8 mouse cellular contexts compared by ENCODE assay signal in the genomic region with DNA sequence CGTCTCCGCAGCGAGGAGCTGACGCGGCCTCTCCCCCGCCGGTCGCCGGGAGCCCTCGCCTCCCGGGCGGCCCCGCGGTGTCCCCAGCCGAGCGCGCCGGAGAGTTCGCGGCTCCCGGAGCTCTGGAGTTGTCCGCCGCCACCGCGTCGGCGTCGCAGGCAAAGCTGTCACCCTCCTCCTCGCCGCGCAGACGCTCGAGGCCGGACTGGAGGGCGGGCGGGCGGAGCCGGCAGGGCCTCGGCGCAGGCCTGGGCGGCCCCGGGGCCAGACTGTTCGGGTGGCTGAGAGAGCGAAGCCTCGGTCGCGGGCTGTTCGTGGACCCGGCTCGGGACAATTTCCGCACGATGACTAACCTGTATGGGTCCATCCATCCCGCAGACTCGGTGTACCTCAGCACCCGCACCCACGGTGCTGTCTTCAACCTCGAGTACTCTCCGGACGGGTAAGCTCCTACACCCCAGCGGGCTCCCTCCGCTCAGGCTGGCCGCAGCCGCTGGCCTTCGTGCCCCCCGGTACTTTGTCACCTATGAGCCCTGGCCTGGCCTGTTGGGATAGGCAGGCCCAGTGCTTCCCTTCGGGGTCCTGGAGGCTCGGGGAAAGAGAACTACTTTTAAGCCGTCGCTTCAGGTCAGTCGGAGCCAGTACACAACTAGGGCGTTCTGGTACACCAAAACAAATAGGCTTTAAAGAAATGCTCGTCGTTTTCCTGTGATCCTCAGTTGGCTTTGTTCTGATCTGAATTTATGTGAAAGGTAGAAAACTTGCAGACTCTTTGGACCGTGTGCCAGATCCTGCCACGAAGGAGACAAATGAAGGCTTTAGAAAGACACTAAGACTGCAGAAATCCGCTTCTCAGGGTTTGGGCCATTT. TPM values are rescaled to one million over a fixed set of nuclear protein-coding genes. Genes with fewer than 3 reads are reported as not detected.
DNase-seq lines count a peak whose midpoint lies in the region; ATAC-seq and TF ChIP-seq lines count a peak whose summit lies in the region.

A gene (minus strand): TSS at position 447 of the 870 bp plus-strand sequence.

- H3K4me3 ChIP-seq in brown adipose tissue, adult 24 weeks (ENCODE audit: insufficient read depth, low read depth, low read length) = peak within 1 kb of the TSS; percentile 99
- peak within 1 kb of the TSS; percentile 95 for H3K4me3 ChIP-seq in hindbrain, embryonic 15.5 days
- peak within 1 kb of the TSS; percentile 91 for H3K4me3 ChIP-seq in left cerebral cortex, adult 2 months
- peak within 1 kb of the TSS; percentile 72 for H3K4me3 ChIP-seq in macrophage (ENCODE audit: inconsistent target)

- peak within 1 kb of the TSS; percentile 77 for H3K4me2 ChIP-seq in hindbrain, embryonic 15.5 days

- peaks cover 5% of the 10 kb centered on the region; the same call in 1 of the 2 replicates for H3K4me1 ChIP-seq in brown adipose tissue, adult 24 weeks (ENCODE audit: control insufficient read depth, insufficient read depth, insufficient read length, low read length)
- H3K4me1 ChIP-seq in hindbrain, embryonic 15.5 days (replicated peaks) = peaks cover 34% of the 10 kb centered on the region

- H3K9me3 ChIP-seq in hindbrain, embryonic 15.5 days = no peaks in the 10 kb centered on the region

- H3K9ac ChIP-seq in hindbrain, embryonic 15.5 days = peak within 1 kb of the TSS; percentile 72

- intact Hi-C loops in left cerebral cortex, adult 2 months (cut with DNase I) = loop anchor here (1.0 to 5.0 kb wide), 3 partner anchors 22 to 325 kb away; a partner anchor contains a TSS

- peak; percentile 79 for ATAC-seq in hindbrain, embryonic 15.5 days (ENCODE audit: low FRiP score, low read depth)

- DNase-seq in gastrocnemius, adult 18-20 months (ENCODE audit: low spot score) = peak; percentile 20
- DNase-seq in gastrocnemius, postnatal 25 days = no peak
- peak; percentile 19 to 22 for DNase-seq in frontal cortex, postnatal 25 days (ENCODE audit: low spot score in 2 of 2)
- peak; percentile 52 to 58 for DNase-seq in left cerebral cortex, adult 2 months (ENCODE audit: extremely low spot score in 1 of 2, low spot score in 2 of 2)
- DNase-seq in spleen, postnatal 10 days (ENCODE audit: low spot score in 2 of 2) = peak; percentile 77 to 81

- under 1% methylated on average over 73 of the region's 76 CpGs for WGBS in hindbrain, embryonic 15.5 days
- WGBS in macrophage (ENCODE audit: missing documents) = 1% methylated on average over 48 of the region's 76 CpGs

- no peaks in the 10 kb centered on the region for H3K27me3 ChIP-seq in hindbrain, embryonic 15.5 days

- no peak for TF ChIP-seq CTCF in left cerebral cortex, adult 2 months (IDR thresholded peaks at IDR 0.05)

- peak within 1 kb of the TSS; percentile 83 for H3K27ac ChIP-seq in brown adipose tissue, adult 24 weeks (replicated peaks; ENCODE audit: low read depth, low read length)
- H3K27ac ChIP-seq in hindbrain, embryonic 15.5 days (replicated peaks) = peak within 1 kb of the TSS; percentile 97
- peak within 1 kb of the TSS; percentile 91 for H3K27ac ChIP-seq in left cerebral cortex, adult 2 months
- peak within 1 kb of the TSS; percentile 46 for H3K27ac ChIP-seq in macrophage

- peaks cover 51% of the 10 kb centered on the region for H3K79me2 ChIP-seq in macrophage (ENCODE audit: inconsistent target)

- H3K36me3 ChIP-seq in hindbrain, embryonic 15.5 days = no peaks in the 10 kb centered on the region
- H3K36me3 ChIP-seq in macrophage (ENCODE audit: inconsistent target) = peaks cover 1% of the 10 kb centered on the region

RNA-seq across cellular contexts. Expression of the gene that starts here (rescaled TPM):
- total RNA-seq in gastrocnemius, adult 18-20 months (2021) = 10 to 100 TPM; 11.5 to 12.3 TPM
- total RNA-seq in gastrocnemius, postnatal 25 days (2021) = 10 to 100 TPM in 1 of 2 experiments, 1 to 10 TPM in 1; 9.6 to 10.0 TPM
- polyA plus RNA-seq in brown adipose tissue, adult 24 weeks (2012; ENCODE audit: insufficient read depth, insufficient read length, missing spikeins) = 23.0 and 33.6 TPM in 2 replicates
- polyA plus RNA-seq in hindbrain, embryonic 15.5 days (2015; fragmentation: Nextera tagmentation; extraction: Ambion mirVana) = 32.9 and 34.1 TPM in 2 replicates
- 10 to 100 TPM; 14.8 to 14.9 TPM for total RNA-seq in left cerebral cortex, adult 2 months (2021)
- 10 to 100 TPM in 12 of 26 experiments, 1 to 10 TPM in 14; 3.0 to 19.8 (median 9.7) TPM for total RNA-seq in macrophage (2018; cell fraction: chromatin; rRNA removed)
- total RNA-seq in macrophage (2018; cell fraction: cytosol; rRNA removed) = 10 to 100 TPM; 13.8 to 24.9 (median 21.2) TPM
- 10 to 100 TPM in 19 of 26 experiments, 1 to 10 TPM in 7; 5.2 to 26.0 (median 12.7) TPM for total RNA-seq in macrophage (2018; cell fraction: nucleus; rRNA removed)
- polyA plus RNA-seq in macrophage (2018) = 17.6 to 31.1 TPM (median 28.5 TPM) in 3 replicates

Comparison
In these comparisons a context has a peak if more than half of its experiments do, and no peak if none do; other contexts are left out.
1. H3K27ac ChIP-seq: peak in every context shown above with its lines; median percentile 97 in hindbrain, embryonic 15.5 days; 91 in left cerebral cortex, adult 2 months; 83 in brown adipose tissue, adult 24 weeks; 46 in macrophage.